Mouse (Mus musculus) small intestine, adult 2 months (tissue): ENCODE measurements around the gene Cadm3. TPM values are rescaled to one million over a fixed set of nuclear protein-coding genes. Genes with fewer than 3 reads are reported as not detected.

Experiments used
- H3K27ac ChIP-seq: fragments of 200-500 bp; 2 replicates; pipeline ENCODE4 v1.5.1; 2012; ENCODE audit warnings: low read depth, low read length, control low read depth, inconsistent platforms; ENCODE audit not compliant: insufficient read depth
- H3K27me3 ChIP-seq: fragments of 200-500 bp; 2 replicates; pipeline ENCODE4 v1.6.1; 2012; ENCODE audit warnings: mild to moderate bottlenecking, moderate library complexity, low read length, inconsistent platforms; ENCODE audit not compliant: control insufficient read depth, insufficient read depth
- H3K36me3 ChIP-seq: fragments of 200-500 bp; 2 replicates; pipeline ENCODE4 v1.6.1; 2012; ENCODE audit warnings: mild to moderate bottlenecking, low read length, control low read depth, inconsistent platforms; ENCODE audit not compliant: control insufficient read depth, insufficient read depth
- H3K4me1 ChIP-seq: fragments of 200-500 bp; 2 replicates; pipeline ENCODE4 v1.6.1; 2012; ENCODE audit warnings: low read length, inconsistent platforms, mixed read lengths; ENCODE audit not compliant: control insufficient read depth, insufficient read depth, insufficient read length
- H3K4me3 ChIP-seq: fragments of 200-500 bp; 2 replicates; pipeline ENCODE4 v1.5.1; 2012; ENCODE audit warnings: low read depth, mild to moderate bottlenecking, control low read depth, inconsistent platforms, low read length, moderate library complexity
- CTCF ChIP-seq: fragments of 200-500 bp; IDR thresholded peaks from 2 replicates; pipeline ENCODE4 v1.5.1; 2012; ENCODE audit warnings: low read depth, mild to moderate bottlenecking, control low read depth, inconsistent platforms, low read length, moderate library complexity, mixed read lengths; ENCODE audit not compliant: insufficient replicate concordance, insufficient read length; ENCODE audit errors: extremely low read depth
- POLR2A ChIP-seq: fragments of 200-500 bp; IDR thresholded peaks from 2 replicates; pipeline ENCODE4 v1.6.1; 2012; ENCODE audit warnings: low read depth, mild to moderate bottlenecking, control low read depth, inconsistent platforms, low read length, moderate library complexity
- WGBS: fragments of 180-500 bp; shearing (Covaris S2); methylation state at CpG from one replicate; pipeline ENCODE4 v1.1.7; 2018; 5-methylcytosine and 5-hydroxymethylcytosine counted together
- polyA plus RNA-seq: library from polyadenylated mRNA; depleted of rRNA; stranded (reverse); fragments of >200 nt; gene quantifications from 2 replicates; pipeline ENCODE4 v1.2.3, GENCODE M21; 2012

Gene Cadm3
- polyA plus RNA-seq, 1 experiment, result 4.9 TPM

DNA sequence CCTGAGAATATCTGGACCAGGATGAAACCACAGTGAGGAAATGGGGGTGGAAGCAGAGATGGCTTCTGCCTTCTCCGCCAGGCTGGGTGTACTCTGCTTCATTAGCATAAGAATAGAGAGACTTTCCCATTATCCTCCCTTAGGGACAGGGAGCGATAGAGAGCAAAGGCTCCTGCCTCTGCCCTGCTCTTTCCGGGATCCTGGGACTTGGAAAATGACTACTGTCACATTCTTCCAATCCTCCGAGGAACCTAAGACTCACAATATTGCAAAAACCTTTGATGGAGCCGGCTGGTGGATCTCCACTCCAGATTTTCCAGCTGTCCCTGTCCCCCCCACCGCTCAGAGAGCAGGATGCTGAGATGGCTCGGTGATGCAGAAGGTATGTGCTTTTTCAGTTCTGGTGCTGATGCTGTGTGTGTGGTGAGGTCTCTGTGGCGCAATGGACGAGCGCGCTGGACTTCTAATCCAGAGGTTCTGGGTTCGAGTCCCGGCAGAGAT is 22.5 kb upstream of the Cadm3 start:
- Histone ChIP-seq H3K27ac (no peak overlapping the region), H3K36me3 (no peaks in the 10 kb centered on the region), H3K4me1 (no peaks in the 10 kb centered on the region), H3K4me3 (no peak overlapping the region), H3K27me3 (no peaks in the 10 kb centered on the region; the same call in 1 of the 2 replicates)
- no peak for TF ChIP-seq CTCF
- no peak for TF ChIP-seq POLR2A
- 19% methylated on average over 13 of the region's 13 CpGs for WGBS

DNA sequence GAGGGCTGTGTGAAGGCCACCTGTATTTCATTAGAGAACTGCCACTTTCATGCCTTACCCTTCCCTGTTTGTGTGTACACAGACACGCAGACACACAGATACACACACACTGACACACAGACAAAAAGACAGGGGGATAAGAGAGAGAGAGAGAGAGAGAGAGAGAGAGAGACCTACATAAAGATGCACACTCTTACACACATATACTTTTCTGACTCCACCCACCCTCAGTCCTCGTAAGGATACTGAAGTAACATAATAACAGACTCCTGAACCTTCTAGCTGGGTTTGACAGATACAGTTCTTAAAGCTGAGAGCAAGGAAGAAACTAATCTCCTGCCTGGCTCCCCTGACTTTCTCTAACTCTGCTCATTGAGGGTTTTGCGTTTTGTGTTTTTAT is 21.9 kb upstream of the Cadm3 start:
- WGBS, result 32% methylated on average over 3 of the region's 3 CpGs
- no peaks in the 10 kb centered on the region for H3K36me3 ChIP-seq
- TF ChIP-seq CTCF, result no peak
- no peak for TF ChIP-seq POLR2A
- H3K4me1 ChIP-seq, result no peaks in the 10 kb centered on the region
- no peak overlapping the region for H3K27ac ChIP-seq
- H3K4me3 ChIP-seq, result no peak overlapping the region
- H3K27me3 ChIP-seq, result no peaks in the 10 kb centered on the region; the same call in 1 of the 2 replicates

DNA sequence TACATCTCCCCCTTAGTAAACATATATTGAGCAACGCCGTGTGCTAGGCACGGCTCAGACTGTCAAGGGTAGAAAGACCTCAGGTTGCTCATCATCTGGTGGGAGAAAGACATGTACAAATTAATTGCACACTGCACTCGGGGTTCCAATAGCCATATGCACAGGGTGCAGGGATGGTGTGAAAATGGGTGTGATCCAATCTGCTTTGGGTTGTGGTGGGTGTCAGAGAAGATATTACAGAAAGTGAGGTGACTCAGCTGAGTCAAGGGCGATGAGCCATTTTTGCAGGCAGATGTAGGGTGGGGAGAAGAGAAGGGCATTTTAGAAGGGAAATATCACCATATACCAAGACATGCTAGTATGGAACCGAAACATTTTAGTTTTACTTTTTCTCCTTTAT is 13.9 kb upstream of the Cadm3 start:
- H3K36me3 ChIP-seq, result no peaks in the 10 kb centered on the region
- H3K4me1 ChIP-seq, result no peaks in the 10 kb centered on the region
- no peak for TF ChIP-seq CTCF
- TF ChIP-seq POLR2A, result no peak
- no peak overlapping the region for H3K27ac ChIP-seq
- no peak overlapping the region for H3K4me3 ChIP-seq
- H3K27me3 ChIP-seq, result no peaks in the 10 kb centered on the region
- 87% methylated on average over 6 of the region's 6 CpGs for WGBS

DNA sequence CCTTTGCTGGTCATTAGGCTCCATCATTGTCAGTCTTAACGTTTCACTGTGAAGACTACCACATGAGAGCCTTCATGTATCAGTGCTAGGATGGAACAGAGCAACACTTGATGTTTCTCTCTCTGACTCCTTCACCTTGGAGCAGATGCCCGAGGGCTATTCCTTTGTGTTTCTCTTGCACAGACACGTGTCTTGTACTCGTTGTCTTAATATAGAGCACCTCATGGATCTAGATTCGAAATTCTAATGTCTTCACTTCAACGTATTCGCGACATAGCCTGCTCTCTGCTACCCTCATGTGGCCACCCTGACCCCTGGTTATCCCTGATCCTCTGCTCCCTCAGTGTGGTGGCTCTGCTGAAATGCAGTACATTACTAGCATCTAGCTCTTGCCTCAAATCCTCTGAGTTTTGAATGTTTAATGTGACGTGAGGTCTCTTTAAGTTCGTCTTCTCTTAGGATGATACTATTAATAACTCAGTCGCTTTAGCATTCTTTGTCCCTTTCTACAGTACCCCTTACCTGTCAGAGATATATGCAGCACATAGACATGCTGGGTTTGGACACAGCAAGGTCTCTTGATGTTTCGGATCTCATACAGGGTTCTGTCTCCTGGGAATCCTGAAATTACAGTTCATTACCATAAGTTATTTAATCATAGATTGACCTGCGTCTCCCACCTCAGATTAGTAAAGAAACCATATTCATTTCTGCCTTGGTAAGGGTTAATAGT is 10.1 kb upstream of the Cadm3 start:
- no peaks in the 10 kb centered on the region for H3K36me3 ChIP-seq

DNA sequence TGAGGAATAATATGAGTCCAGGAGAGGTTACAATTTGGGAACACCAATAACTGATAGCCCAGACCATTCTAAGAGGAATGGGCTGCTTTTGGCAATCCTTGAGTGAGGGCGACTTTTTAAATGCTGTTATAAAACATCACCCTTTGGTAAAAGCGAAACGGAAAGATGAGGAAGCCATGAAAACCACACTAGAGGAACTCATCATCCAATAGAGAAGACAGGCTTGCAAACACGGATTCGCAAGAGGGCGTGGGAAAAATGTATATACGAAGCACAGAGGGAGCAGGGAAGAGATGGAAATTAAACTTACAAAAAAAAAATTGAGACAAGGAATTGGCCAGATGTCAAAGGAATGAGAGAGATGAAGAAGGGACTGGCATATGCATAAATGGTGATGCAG is 6.5 kb upstream of the Cadm3 start:
- H3K27ac ChIP-seq, result no peak overlapping the region
- H3K4me1 ChIP-seq, result no peaks in the 10 kb centered on the region
- TF ChIP-seq CTCF, result no peak
- no peak for TF ChIP-seq POLR2A
- H3K4me3 ChIP-seq, result no peak overlapping the region
- WGBS, result 74% methylated on average over 7 of the region's 7 CpGs
- no peaks in the 10 kb centered on the region for H3K36me3 ChIP-seq
- no peaks in the 10 kb centered on the region for H3K27me3 ChIP-seq

More for the DNA sequence above, 10.1 kb upstream of the Cadm3 start:
- Histone ChIP-seq H3K4me1 (no peaks in the 10 kb centered on the region), H3K27ac (no peak overlapping the region), H3K4me3 (no peak overlapping the region), H3K27me3 (no peaks in the 10 kb centered on the region)
- peak; percentile 50; the same call in 1 of the 2 replicates for TF ChIP-seq CTCF
- no peak for TF ChIP-seq POLR2A
- WGBS, result 30% methylated on average over 13 of the region's 13 CpGs

DNA sequence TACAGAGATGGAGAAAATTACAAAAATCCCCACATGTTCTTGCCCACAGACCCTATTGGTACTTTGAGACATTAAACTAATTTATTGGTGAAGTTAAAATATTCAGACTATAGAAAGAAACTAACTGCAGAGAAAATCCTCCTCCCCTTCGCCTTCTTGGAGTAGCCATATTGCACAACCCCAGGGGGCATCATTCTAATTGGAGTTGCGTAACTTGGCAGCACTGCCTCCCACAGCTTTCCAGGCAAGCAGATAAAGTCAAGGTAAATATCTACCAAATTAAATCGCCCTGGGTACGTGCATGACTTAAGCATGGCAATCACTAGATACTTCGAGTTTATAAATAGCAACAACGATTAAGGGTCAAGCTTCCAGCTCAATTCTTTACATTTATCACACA is 4.1 kb upstream of the Cadm3 start:
- no peaks in the 10 kb centered on the region for H3K36me3 ChIP-seq
- H3K27ac ChIP-seq, result no peak overlapping the region
- peaks cover 10% of the 10 kb centered on the region for H3K27me3 ChIP-seq
- 70% methylated on average over 6 of the region's 6 CpGs for WGBS
- no peaks in the 10 kb centered on the region for H3K4me1 ChIP-seq
- H3K4me3 ChIP-seq, result no peak overlapping the region
- TF ChIP-seq CTCF (no peak), POLR2A (no peak)

DNA sequence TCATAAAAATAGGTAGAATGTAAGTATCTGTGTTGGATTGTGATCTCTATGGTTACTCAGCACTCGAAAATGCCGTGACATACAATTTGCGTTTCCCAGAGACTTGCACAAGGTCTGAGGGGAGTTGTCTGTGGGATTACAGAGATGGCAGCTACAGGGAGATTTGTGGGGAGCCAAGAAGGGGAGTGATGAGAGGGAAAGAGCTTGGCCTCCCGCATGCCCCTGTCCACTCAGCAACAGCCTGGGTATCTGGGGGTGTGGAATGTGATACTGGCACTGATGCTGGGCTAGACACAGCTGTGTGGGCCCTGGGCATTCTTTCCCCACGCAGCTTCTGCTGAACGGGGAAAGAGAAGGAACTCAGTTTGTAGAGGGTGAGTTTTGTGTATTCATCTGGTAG is 3.0 kb upstream of the Cadm3 start:
- H3K4me1 ChIP-seq, result no peaks in the 10 kb centered on the region
- no peak overlapping the region for H3K4me3 ChIP-seq
- no peak overlapping the region for H3K27ac ChIP-seq
- TF ChIP-seq CTCF, result no peak
- no peak for TF ChIP-seq POLR2A
- peaks cover 16% of the 10 kb centered on the region for H3K27me3 ChIP-seq
- whole genome bisulfite sequencing, result 69% methylated on average over 6 of the region's 6 CpGs
- H3K36me3 ChIP-seq, result no peaks in the 10 kb centered on the region

DNA sequence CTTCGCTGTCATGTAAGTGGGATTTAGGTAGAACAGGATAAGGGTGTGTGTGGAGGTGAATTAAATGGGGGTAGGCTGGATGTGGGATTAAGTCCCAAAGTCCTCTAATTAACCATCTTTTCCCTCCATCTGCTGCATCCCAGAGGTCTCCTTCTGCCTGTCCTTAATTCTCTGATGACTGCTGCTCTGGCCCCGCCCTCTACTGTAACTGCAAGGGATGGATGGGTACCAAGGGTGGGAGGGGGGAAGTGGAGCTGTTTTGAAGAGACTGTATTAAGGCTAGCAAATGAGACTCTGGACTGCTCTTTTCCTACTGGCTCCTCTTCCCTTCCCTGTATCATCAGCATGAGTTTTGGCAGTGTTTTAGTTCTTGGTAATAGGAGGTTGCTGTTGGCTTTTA is 2.1 kb upstream of the Cadm3 start:
- Histone ChIP-seq H3K4me3 (no peak overlapping the region), H3K27me3 (peaks cover 16% of the 10 kb centered on the region), H3K4me1 (no peaks in the 10 kb centered on the region), H3K27ac (no peak overlapping the region), H3K36me3 (no peaks in the 10 kb centered on the region)
- no peak for TF ChIP-seq CTCF
- TF ChIP-seq POLR2A, result no peak
- WGBS, result 72% methylated on average over 2 of the region's 2 CpGs
